8 mouse cellular contexts compared by ENCODE assay signal in genomic region chr9:61906912-61907311, GRCm38 (mm10). TPM values are rescaled to one million over a fixed set of nuclear protein-coding genes. Genes with fewer than 3 reads are reported as not detected.
DNase-seq lines count a peak whose midpoint lies in the region; ATAC-seq lines count a peak whose summit lies in the region.

No protein-coding gene starts in this region.

- H3K27ac ChIP-seq in hindbrain, embryonic 11.5 days (ENCODE audit: low read depth, low read length): no peak overlapping the region
- no peak overlapping the region for H3K27ac ChIP-seq in hindbrain, embryonic 13.5 days
- no peak overlapping the region for H3K27ac ChIP-seq in intestine, embryonic 15.5 days

- H3K9ac ChIP-seq in hindbrain, embryonic 11.5 days (ENCODE audit: low read depth, low read length): no peak overlapping the region
- H3K9ac ChIP-seq in hindbrain, embryonic 13.5 days: no peak overlapping the region
- no peak overlapping the region for H3K9ac ChIP-seq in intestine, embryonic 15.5 days

- DNase-seq in hindbrain, embryonic 11.5 days (ENCODE audit: low spot score): peak; percentile 49
- DNase-seq in adrenal gland, postnatal 25 days: peak; percentile 45
- DNase-seq in kidney, postnatal 4 days: peak; percentile 70 to 72
- peak; percentile 60 for DNase-seq in retina, embryonic 14.5 days (ENCODE audit: low spot score)
- DNase-seq in cerebellum, adult 11 months: no peak

- H3K9me3 ChIP-seq in hindbrain, embryonic 11.5 days (ENCODE audit: control insufficient read depth, low read length): no peaks in the 10 kb centered on the region
- H3K9me3 ChIP-seq in hindbrain, embryonic 13.5 days: no peaks in the 10 kb centered on the region
- no peaks in the 10 kb centered on the region for H3K9me3 ChIP-seq in intestine, embryonic 15.5 days

- H3K4me2 ChIP-seq in hindbrain, embryonic 11.5 days (replicated peaks; ENCODE audit: low read depth, low read length): no peak overlapping the region
- no peak overlapping the region for H3K4me2 ChIP-seq in hindbrain, embryonic 13.5 days
- H3K4me2 ChIP-seq in intestine, embryonic 15.5 days (replicated peaks): no peak overlapping the region

- peaks cover 3% of the 10 kb centered on the region for H3K4me1 ChIP-seq in hindbrain, embryonic 11.5 days (replicated peaks; ENCODE audit: control insufficient read depth, insufficient read depth, low read length)
- peaks cover 15% of the 10 kb centered on the region for H3K4me1 ChIP-seq in hindbrain, embryonic 13.5 days (replicated peaks)
- H3K4me1 ChIP-seq in intestine, embryonic 15.5 days (replicated peaks): peaks cover 9% of the 10 kb centered on the region; the same call in 1 of the 2 replicates

- 70% methylated on average over 10 of the region's 10 CpGs for WGBS in hindbrain, embryonic 11.5 days
- WGBS in hindbrain, embryonic 13.5 days: 69% methylated on average over 10 of the region's 10 CpGs
- WGBS in intestine, embryonic 15.5 days: 63% methylated on average over 10 of the region's 10 CpGs

- no peak for ATAC-seq in hindbrain, embryonic 11.5 days (ENCODE audit: low FRiP score)
- no peak for ATAC-seq in hindbrain, embryonic 13.5 days (ENCODE audit: low FRiP score)
- peak; percentile 46 for ATAC-seq in CD4-positive, CD25-positive, alpha-beta regulatory T cell, adult 4 months
- no peak for ATAC-seq in intestine, embryonic 15.5 days

- no peak overlapping the region for H3K4me3 ChIP-seq in hindbrain, embryonic 11.5 days (ENCODE audit: low read depth, low read length)
- no peak overlapping the region for H3K4me3 ChIP-seq in hindbrain, embryonic 13.5 days
- H3K4me3 ChIP-seq in intestine, embryonic 15.5 days (replicated peaks): no peak overlapping the region

- no peaks in the 10 kb centered on the region for H3K36me3 ChIP-seq in hindbrain, embryonic 11.5 days (ENCODE audit: control insufficient read depth, insufficient read depth, low read length)
- H3K36me3 ChIP-seq in hindbrain, embryonic 13.5 days: peaks cover 14% of the 10 kb centered on the region
- H3K36me3 ChIP-seq in intestine, embryonic 15.5 days: peaks cover 4% of the 10 kb centered on the region; the same call in 1 of the 2 replicates

- H3K27me3 ChIP-seq in hindbrain, embryonic 11.5 days (ENCODE audit: control insufficient read depth, insufficient read depth, low read length): no peaks in the 10 kb centered on the region
- H3K27me3 ChIP-seq in hindbrain, embryonic 13.5 days: peaks cover 7% of the 10 kb centered on the region; the same call in 1 of the 2 replicates
- H3K27me3 ChIP-seq in intestine, embryonic 15.5 days (replicated peaks): no peaks in the 10 kb centered on the region

RNA-seq across cellular contexts. Expression of gene Rplp1, which starts 7.4 kb away (rescaled TPM):
- polyA plus RNA-seq in hindbrain, embryonic 11.5 days (2014; fragmentation: Nextera tagmentation; extraction: Ambion mirVana): 1,024 and 1,073 TPM in 2 replicates
- polyA plus RNA-seq in hindbrain, embryonic 13.5 days (2015; fragmentation: Nextera tagmentation; extraction: Ambion mirVana): 917 and 923 TPM in 2 replicates
- polyA plus RNA-seq in CD4-positive, CD25-positive, alpha-beta regulatory T cell, adult 4 months (2017; shearing (Covaris generic)): 1,000 to 10,000 TPM; 3,273 to 3,796 TPM
- 1,828 and 1,881 TPM in 2 replicates for total RNA-seq in adrenal gland, postnatal 25 days (2021)
- polyA plus RNA-seq in intestine, embryonic 15.5 days (2015; fragmentation: Nextera tagmentation; extraction: Ambion mirVana): 1,374 and 1,471 TPM in 2 replicates

RNA-seq across cellular contexts. Expression of gene Kif23, which starts 39.7 kb away (rescaled TPM):
- polyA plus RNA-seq in hindbrain, embryonic 11.5 days (2014; fragmentation: Nextera tagmentation; extraction: Ambion mirVana): 97.2 and 100 TPM in 2 replicates
- 18.6 and 22.2 TPM in 2 replicates for polyA plus RNA-seq in hindbrain, embryonic 13.5 days (2015; fragmentation: Nextera tagmentation; extraction: Ambion mirVana)
- 10 to 100 TPM in 1 of 2 experiments, 1 to 10 TPM in 1; 6.6 to 14.8 TPM for polyA plus RNA-seq in CD4-positive, CD25-positive, alpha-beta regulatory T cell, adult 4 months (2017; shearing (Covaris generic))
- 12.0 and 13.8 TPM in 2 replicates for total RNA-seq in adrenal gland, postnatal 25 days (2021)
- 83.2 and 92.6 TPM in 2 replicates for polyA plus RNA-seq in intestine, embryonic 15.5 days (2015; fragmentation: Nextera tagmentation; extraction: Ambion mirVana)
